ENCODE assay signal across 25 mouse cellular contexts in the genomic region with DNA sequence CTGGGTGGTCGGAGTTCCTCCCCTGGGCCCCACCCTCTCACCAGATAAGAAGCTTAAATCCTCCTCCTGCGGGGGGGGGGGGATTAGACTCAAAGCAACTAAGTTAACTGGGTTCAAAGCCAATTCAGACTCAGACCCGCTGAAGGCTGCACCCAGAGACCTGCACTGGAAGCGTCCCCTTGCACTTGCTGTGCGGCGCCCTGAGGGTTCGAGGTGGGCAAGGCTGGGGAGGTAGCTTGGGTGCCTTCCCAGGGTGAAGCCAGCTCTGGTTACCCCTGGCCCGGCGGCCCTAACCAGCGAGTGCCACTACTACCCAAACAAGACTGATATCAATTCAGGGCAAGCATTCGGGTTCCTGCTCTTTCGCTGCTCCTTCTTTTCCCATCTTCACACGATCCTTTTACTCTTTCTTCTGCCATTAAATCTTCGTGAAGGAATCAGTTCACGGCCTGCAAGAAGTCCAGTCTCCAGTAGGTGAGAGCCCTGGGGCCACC. TPM values are rescaled to one million over a fixed set of nuclear protein-coding genes. Genes with fewer than 3 reads are reported as not detected.
DNase-seq lines count a peak whose midpoint lies in the region; ATAC-seq lines count a peak whose summit lies in the region.
"Had no signal": no experiment of that assay in that cellular context is flagged by ENCODE, and none has a peak within 500 bp of the region (broad histone marks: within the 10 kb centered on the region; RNA-seq: fewer than 3 reads in every experiment).

No protein-coding gene starts in this region.

- no peak overlapping the region; the same call in 1 of the 2 replicates for H3K4me2 ChIP-seq in heart, embryonic 13.5 days
- no peak overlapping the region for H3K4me2 ChIP-seq in midbrain, embryonic 15.5 days
- peak overlapping the region; percentile 35 for H3K4me2 ChIP-seq in intestine, embryonic 14.5 days (ENCODE audit: low read length)
- H3K4me2 ChIP-seq in stomach, embryonic 14.5 days (replicated peaks; ENCODE audit: low read depth, low read length): peak overlapping the region; percentile 79
- H3K4me2 ChIP-seq: forebrain, embryonic 15.5 days; neural tube, embryonic 12.5 days had no signal

- H3K4me3 ChIP-seq in heart, embryonic 13.5 days: peak overlapping the region; percentile 20
- H3K4me3 ChIP-seq in midbrain, embryonic 10.5 days: peak overlapping the region; percentile 73
- no peak overlapping the region for H3K4me3 ChIP-seq in midbrain, embryonic 15.5 days
- peak overlapping the region; percentile 27 for H3K4me3 ChIP-seq in intestine, embryonic 14.5 days (ENCODE audit: low read depth, low read length)
- peak overlapping the region; percentile 25 for H3K4me3 ChIP-seq in stomach, embryonic 14.5 days (ENCODE audit: low read depth, low read length)
- H3K4me3 ChIP-seq: forebrain, embryonic 15.5 days; gastrocnemius, adult 2 months; heart, adult 2 months; neural tube, embryonic 12.5 days had no signal

- peaks cover 38% of the 10 kb centered on the region for H3K4me1 ChIP-seq in heart, embryonic 13.5 days
- peaks cover 52% of the 10 kb centered on the region for H3K4me1 ChIP-seq in midbrain, embryonic 10.5 days
- H3K4me1 ChIP-seq in midbrain, embryonic 15.5 days: peaks cover 18% of the 10 kb centered on the region
- H3K4me1 ChIP-seq in intestine, embryonic 14.5 days (replicated peaks; ENCODE audit: control insufficient read depth, insufficient read depth, low read length): 0 out of 2 replicates have a peak, but pooled peaks cover 6% of the 10 kb centered on the region
- H3K4me1 ChIP-seq in stomach, embryonic 14.5 days (ENCODE audit: control insufficient read depth, insufficient read depth, low read length): 0 out of 2 replicates have a peak, but pooled peaks cover 7% of the 10 kb centered on the region

- H3K36me3 ChIP-seq in heart, embryonic 13.5 days: no peaks in the 10 kb centered on the region
- no peaks in the 10 kb centered on the region for H3K36me3 ChIP-seq in midbrain, embryonic 10.5 days
- no peaks in the 10 kb centered on the region for H3K36me3 ChIP-seq in midbrain, embryonic 15.5 days (replicated peaks)
- no peaks in the 10 kb centered on the region for H3K36me3 ChIP-seq in intestine, embryonic 14.5 days (ENCODE audit: control insufficient read depth, insufficient read depth, low read length)
- H3K36me3 ChIP-seq in stomach, embryonic 14.5 days (ENCODE audit: control insufficient read depth, insufficient read depth, low read length): no peaks in the 10 kb centered on the region
- H3K36me3 ChIP-seq: forebrain, embryonic 15.5 days; neural tube, embryonic 12.5 days had no signal

- WGBS in heart, embryonic 13.5 days: 1% methylated on average over 15 of the region's 15 CpGs
- under 1% methylated on average over 15 of the region's 15 CpGs for whole genome bisulfite sequencing in midbrain, embryonic 10.5 days
- under 1% methylated on average over 15 of the region's 15 CpGs for WGBS in midbrain, embryonic 15.5 days
- under 1% methylated on average over 15 of the region's 15 CpGs for WGBS in intestine, embryonic 14.5 days
- WGBS in stomach, embryonic 14.5 days: 2% methylated on average over 15 of the region's 15 CpGs

- H3K9ac ChIP-seq in heart, embryonic 13.5 days: no peak overlapping the region
- H3K9ac ChIP-seq in midbrain, embryonic 15.5 days: no peak overlapping the region
- peak overlapping the region; percentile 37 for H3K9ac ChIP-seq in intestine, embryonic 14.5 days (ENCODE audit: low read length)
- peak overlapping the region; percentile 25; the same call in 1 of the 2 replicates for H3K9ac ChIP-seq in stomach, embryonic 14.5 days (replicated peaks; ENCODE audit: low read depth, low read length)
- H3K9ac ChIP-seq: forebrain, embryonic 15.5 days; liver, embryonic 14.5 days; neural tube, embryonic 12.5 days had no signal

- peaks cover 100% of the 10 kb centered on the region for H3K27me3 ChIP-seq in heart, embryonic 13.5 days (replicated peaks)
- peaks cover 99% of the 10 kb centered on the region for H3K27me3 ChIP-seq in midbrain, embryonic 10.5 days (ENCODE audit: low read depth, poor library complexity, severe bottlenecking)
- H3K27me3 ChIP-seq in midbrain, embryonic 15.5 days (replicated peaks): peaks cover 94% of the 10 kb centered on the region
- peaks cover 100% of the 10 kb centered on the region for H3K27me3 ChIP-seq in intestine, embryonic 14.5 days (replicated peaks; ENCODE audit: control insufficient read depth, insufficient read depth, low read length)
- H3K27me3 ChIP-seq in stomach, embryonic 14.5 days (ENCODE audit: control insufficient read depth, insufficient read depth, low read length): peaks cover 38% of the 10 kb centered on the region

- ATAC-seq in heart, embryonic 13.5 days (ENCODE audit: extremely low read depth, insufficient number of reproducible peaks, low FRiP score, low TSS enrichment): no peak
- no peak for ATAC-seq in midbrain, embryonic 15.5 days (replicated peaks)
- no peak for ATAC-seq in intestine, embryonic 14.5 days (replicated peaks; ENCODE audit: low FRiP score, low TSS enrichment, low read depth)
- ATAC-seq in stomach, embryonic 14.5 days (ENCODE audit: insufficient number of reproducible peaks, insufficient read depth, low FRiP score, low read depth): no peak; the same call in 1 of the 2 replicates
- ATAC-seq: forebrain, embryonic 15.5 days had no signal

- H3K9me3 ChIP-seq in heart, embryonic 13.5 days: no peaks in the 10 kb centered on the region
- no peaks in the 10 kb centered on the region for H3K9me3 ChIP-seq in midbrain, embryonic 10.5 days (replicated peaks)
- no peaks in the 10 kb centered on the region for H3K9me3 ChIP-seq in midbrain, embryonic 15.5 days
- no peaks in the 10 kb centered on the region for H3K9me3 ChIP-seq in intestine, embryonic 14.5 days (ENCODE audit: control insufficient read depth, low read length)
- no peaks in the 10 kb centered on the region for H3K9me3 ChIP-seq in stomach, embryonic 14.5 days (ENCODE audit: control insufficient read depth, low read depth, low read length)
- H3K9me3 ChIP-seq: forebrain, embryonic 15.5 days; neural tube, embryonic 12.5 days had no signal

- no peak for DNase-seq in heart, adult 9 months (ENCODE audit: low spot score in 2 of 2)
- DNase-seq in midbrain, embryonic 10.5 days (ENCODE audit: low spot score): no peak
- peak; percentile 74 for DNase-seq in intestine, embryonic 14.5 days (ENCODE audit: low spot score)
- DNase-seq in kidney, adult 18-20 months: no peak
- DNase-seq in gastrocnemius, adult 8-10 months (ENCODE audit: low spot score in 2 of 2): no peak
- DNase-seq: adrenal gland, adult 2 months; cerebellum, adult 2 months; gastrocnemius, adult 2 months; heart, adult 2 months; kidney, adult 11 months; kidney, postnatal 25 days; thymus, postnatal 25 days had no signal

- no peak overlapping the region for H3K27ac ChIP-seq in heart, embryonic 13.5 days (replicated peaks)
- H3K27ac ChIP-seq in midbrain, embryonic 10.5 days (replicated peaks): peak overlapping the region; percentile 69; the same call in 1 of the 2 replicates
- H3K27ac ChIP-seq in midbrain, embryonic 15.5 days: no peak overlapping the region
- H3K27ac ChIP-seq in intestine, embryonic 14.5 days (ENCODE audit: low read depth): peak overlapping the region; percentile 49
- H3K27ac ChIP-seq in stomach, embryonic 14.5 days (ENCODE audit: low read length): peak overlapping the region; percentile 67
- H3K27ac ChIP-seq: forebrain, embryonic 15.5 days; gastrocnemius, adult 2 months; heart, adult 2 months; liver, embryonic 14.5 days; neural tube, embryonic 12.5 days had no signal

RNA-seq across cellular contexts. Expression of gene Foxa1, which starts 3.0 kb away (rescaled TPM):
- polyA plus RNA-seq in heart, embryonic 13.5 days (2015; fragmentation: Nextera tagmentation; extraction: Ambion mirVana): 0.32 and 0.33 TPM in 2 replicates
- 3.2 and 3.9 TPM in 2 replicates for polyA plus RNA-seq in midbrain, embryonic 10.5 days (2016; fragmentation: Nextera tagmentation; extraction: Ambion mirVana)
- 4.2 and 4.3 TPM in 2 replicates for polyA plus RNA-seq in midbrain, embryonic 15.5 days (2015; fragmentation: Nextera tagmentation; extraction: Ambion mirVana)
- 8.3 and 8.4 TPM in 2 replicates for polyA plus RNA-seq in intestine, embryonic 14.5 days (2014; fragmentation: Nextera tagmentation; extraction: Ambion mirVana)
- 19.6 and 20.0 TPM in 2 replicates for polyA plus RNA-seq in stomach, embryonic 14.5 days (2014; fragmentation: Nextera tagmentation; extraction: Ambion mirVana)
- total RNA-seq in gastrocnemius, adult 8-10 months (2022): not detected
- total RNA-seq: adrenal gland, adult 2 months; common myeloid progenitor, adult 5-6 weeks; gastrocnemius, adult 2 months; heart, adult 2 months; hematopoietic stem cell, adult 5-6 weeks; layer of hippocampus, postnatal 10 days; left cerebral cortex, postnatal 36 days; megakaryocyte-erythroid progenitor cell, adult 5-6 weeks; MEL had no signal
- polyA plus RNA-seq: C2C12 had no signal

RNA-seq across cellular contexts. Expression of gene Ttc6, which starts 14.2 kb away (rescaled TPM):
- polyA plus RNA-seq in heart, embryonic 13.5 days (2015; fragmentation: Nextera tagmentation; extraction: Ambion mirVana): 0.31 and 0.60 TPM in 2 replicates
- 2.1 and 2.3 TPM in 2 replicates for polyA plus RNA-seq in midbrain, embryonic 10.5 days (2016; fragmentation: Nextera tagmentation; extraction: Ambion mirVana)
- 0.97 and 1.6 TPM in 2 replicates for polyA plus RNA-seq in midbrain, embryonic 15.5 days (2015; fragmentation: Nextera tagmentation; extraction: Ambion mirVana)
- polyA plus RNA-seq in intestine, embryonic 14.5 days (2014; fragmentation: Nextera tagmentation; extraction: Ambion mirVana): 1.7 and 2.6 TPM in 2 replicates
- 9.0 and 11.4 TPM in 2 replicates for polyA plus RNA-seq in stomach, embryonic 14.5 days (2014; fragmentation: Nextera tagmentation; extraction: Ambion mirVana)
- not detected for total RNA-seq in gastrocnemius, adult 8-10 months (2022)
- total RNA-seq: adrenal gland, adult 2 months; common myeloid progenitor, adult 5-6 weeks; gastrocnemius, adult 2 months; heart, adult 2 months; hematopoietic stem cell, adult 5-6 weeks; megakaryocyte-erythroid progenitor cell, adult 5-6 weeks; MEL had no signal
- polyA plus RNA-seq: adrenal gland, adult 2 months; C2C12; cerebellum, adult 2 months had no signal

Comparison
In these comparisons a context has a peak if more than half of its experiments do, and no peak if none do; other contexts are left out.
1. H3K27ac ChIP-seq: peak in midbrain, embryonic 10.5 days (single experiment), intestine, embryonic 14.5 days (single experiment) and stomach, embryonic 14.5 days (single experiment); none in heart, embryonic 13.5 days (single experiment) and midbrain, embryonic 15.5 days (single experiment).
2. H3K4me2 ChIP-seq: peak in intestine, embryonic 14.5 days (single experiment) and stomach, embryonic 14.5 days (single experiment); none in heart, embryonic 13.5 days (single experiment) and midbrain, embryonic 15.5 days (single experiment).
3. H3K9ac ChIP-seq: peak in intestine, embryonic 14.5 days (single experiment) and stomach, embryonic 14.5 days (single experiment); none in heart, embryonic 13.5 days (single experiment) and midbrain, embryonic 15.5 days (single experiment).